Mouse (Mus musculus): ENCODE data around the gene Rint1. TPM values are rescaled to one million over a fixed set of nuclear protein-coding genes. Genes with fewer than 3 reads are reported as not detected.
A peak's percentile ranks its signal among the peaks of the same experiment; 100 is the strongest.
"Not testable (repeated sequence)": the region's sequence is repeated elsewhere in the genome, so short reads cannot be mapped to it uniquely, and the experiment has no call there.

Rint1 gene
- total RNA-seq, 4 experiments from 2014 or later, result 17.4 to 24.2 (median 21.8) TPM

DNA sequence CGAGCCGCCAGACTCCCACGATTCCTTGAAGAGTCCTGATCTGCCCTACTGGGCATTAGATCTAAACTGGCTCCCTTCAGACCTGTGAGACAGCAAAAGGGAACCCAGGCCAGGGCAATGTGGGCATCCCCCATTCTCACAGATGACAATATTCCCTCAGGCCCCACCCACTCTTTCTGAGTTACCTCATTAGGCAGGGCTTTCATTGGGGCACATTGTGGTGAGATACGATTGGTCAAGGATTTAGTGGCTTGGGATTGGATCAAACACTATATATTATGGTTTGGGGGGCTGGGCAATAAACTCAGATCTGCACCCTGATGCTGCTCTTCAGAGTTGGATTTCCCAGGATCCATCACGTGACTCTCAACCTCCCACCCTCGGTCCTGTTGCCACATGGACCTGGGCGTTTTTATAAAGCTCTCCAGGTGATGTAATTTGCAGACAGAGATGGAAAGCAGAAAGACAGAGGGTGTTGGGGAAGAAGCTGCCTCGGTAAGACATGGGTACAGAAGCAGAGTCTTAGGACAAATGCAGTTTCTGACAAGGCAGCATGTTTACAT lies 36.7 kb downstream of the Rint1 start:
- DNase-seq (ENCODE audit: low spot score in 2 of 2), result no peak

- DNase-seq (ENCODE audit: low spot score in 2 of 2), result no peak
Observed at GRCm38 (mm10) chr5:23826321-23827004, 39.0 kb downstream of the Rint1 start.

DNA sequence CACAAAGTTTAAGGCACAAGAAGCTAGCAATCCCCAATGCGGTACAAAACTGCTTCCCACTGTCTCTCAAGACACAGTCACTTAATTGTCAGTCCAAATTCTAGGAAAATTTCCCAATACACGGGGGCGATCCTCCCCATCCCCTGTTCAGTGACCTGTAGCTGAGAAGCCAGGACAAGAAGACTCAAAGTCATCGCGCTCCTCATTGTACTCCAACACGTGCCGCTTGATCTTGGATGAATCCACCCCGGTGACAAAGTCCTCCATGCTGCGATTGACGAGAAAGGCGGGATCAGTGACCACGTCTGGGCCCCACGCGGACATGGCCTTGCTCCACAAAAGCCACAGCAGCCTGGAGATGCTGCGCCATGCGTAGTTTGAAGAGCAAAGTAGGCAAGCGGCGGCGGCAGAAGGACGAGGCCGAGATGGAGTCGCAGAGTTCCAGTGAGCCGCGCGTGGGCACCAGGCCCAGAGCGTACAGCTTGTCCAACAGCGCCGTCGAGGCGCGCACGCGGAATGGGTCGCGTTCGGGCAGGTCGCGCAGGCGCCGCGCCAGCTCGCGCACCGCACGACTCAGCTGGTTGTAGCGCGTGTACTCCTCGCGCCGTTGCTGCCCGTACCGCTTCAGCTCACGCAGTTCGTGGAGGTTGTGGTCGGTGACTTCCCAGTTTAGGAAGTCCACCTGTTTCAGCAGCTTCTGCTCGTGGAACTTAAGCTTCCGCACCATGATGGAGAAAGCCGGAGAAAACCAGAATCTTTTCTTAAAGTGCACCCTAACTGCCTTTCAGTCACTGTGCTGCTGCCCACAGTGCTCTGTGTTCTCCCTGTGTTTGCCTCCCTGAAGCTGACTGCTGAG lies 43.6 kb downstream of the Rint1 start:
- peak in 1 of 2 experiments; percentile 16 for DNase-seq (ENCODE audit: low spot score in 2 of 2)

GRCm38 (mm10) chr5:23835691-23836090 lies 48.2 kb downstream of the Rint1 start:
- DNase-seq (ENCODE audit: low spot score in 2 of 2), result not testable (repeated sequence)

- DNase-seq (ENCODE audit: low spot score in 2 of 2), result no peak
Observed at GRCm38 (mm10) chr5:23838158-23838557, 50.6 kb downstream of the Rint1 start.

DNA sequence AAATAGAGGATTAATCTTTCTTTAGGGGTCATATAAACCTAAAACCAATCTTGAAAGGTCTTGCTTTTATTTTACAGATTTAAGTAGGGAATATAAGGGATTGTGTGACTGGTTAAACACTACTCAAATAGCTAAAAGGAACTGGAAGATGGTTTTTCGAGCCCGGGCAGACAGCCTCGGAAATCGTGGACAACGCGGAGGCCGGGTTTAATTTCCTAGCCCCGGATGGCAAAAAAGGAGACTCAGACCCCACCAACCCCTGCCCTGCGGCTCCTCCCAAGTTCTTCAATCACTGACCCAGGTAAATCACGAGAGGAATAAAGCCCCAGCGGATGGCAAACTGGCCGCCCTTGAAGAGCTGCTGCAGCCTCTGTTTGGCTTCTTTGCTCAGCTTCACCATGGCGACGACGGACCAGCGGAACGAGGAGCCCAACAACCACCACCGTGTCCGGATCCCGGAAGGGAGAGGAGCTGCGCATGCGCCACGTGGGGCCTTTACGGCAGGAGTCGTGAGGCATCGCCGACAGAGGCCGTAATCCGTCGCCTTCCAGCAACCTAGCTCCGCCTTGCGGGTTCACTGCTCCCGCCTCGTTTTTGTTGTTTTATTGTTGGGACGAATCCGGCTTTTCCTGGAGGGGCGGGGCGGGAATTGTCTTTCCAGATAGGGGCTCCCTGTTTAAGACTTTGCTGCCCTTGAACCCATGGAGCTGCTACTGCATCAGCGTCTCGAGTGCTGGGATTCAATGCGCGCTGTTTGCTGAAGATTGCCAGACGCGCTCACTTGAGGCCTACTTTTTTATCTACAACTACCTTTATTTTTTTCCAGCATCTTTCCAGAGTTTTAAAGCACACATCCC lies 56.4 kb downstream of the Rint1 start, which contains the start of gene Tomm7:
Gene Tomm7 (minus strand): TSS at position 488 of the 857 bp plus-strand sequence.
- peak; percentile 95 to 96 for DNase-seq (ENCODE audit: low spot score in 2 of 2)

DNA sequence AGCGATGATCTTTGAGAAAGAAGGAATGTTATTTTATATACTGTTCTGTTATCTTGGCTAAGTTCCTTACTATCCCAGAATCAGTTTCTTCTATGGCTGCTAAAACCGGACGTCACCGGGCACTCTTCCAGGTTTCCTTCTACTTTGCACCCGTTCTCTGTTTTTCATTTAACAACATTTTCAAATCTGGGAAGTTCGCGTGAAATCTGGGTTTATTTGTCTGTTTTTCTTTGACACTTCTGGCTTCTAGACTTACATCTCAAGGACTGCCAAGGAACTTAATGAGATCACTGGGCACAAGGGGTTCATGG lies 57.0 kb downstream of the Rint1 start:
- no peak for DNase-seq (ENCODE audit: low spot score in 2 of 2)

DNA sequence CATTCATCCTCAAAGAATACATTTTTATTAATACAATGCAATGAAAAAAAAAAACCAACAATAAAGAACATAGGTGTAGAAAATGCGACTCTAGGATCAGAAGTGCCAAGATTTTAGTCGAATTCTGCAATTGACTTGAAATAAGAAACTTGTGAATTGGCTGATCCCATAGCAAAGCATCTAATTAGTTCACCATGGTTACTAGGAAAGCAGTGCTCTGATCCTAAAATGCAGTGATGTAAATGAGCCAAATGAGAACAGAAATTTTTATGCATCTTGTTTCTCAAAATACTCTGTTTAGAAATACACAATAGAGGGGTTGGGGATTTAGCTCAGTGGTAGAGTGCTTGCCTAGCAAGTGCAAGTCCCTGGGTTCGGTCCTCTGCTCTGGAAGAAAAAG lies 57.6 kb downstream of the Rint1 start:
- DNase-seq (ENCODE audit: low spot score in 2 of 2), result no peak

DNA sequence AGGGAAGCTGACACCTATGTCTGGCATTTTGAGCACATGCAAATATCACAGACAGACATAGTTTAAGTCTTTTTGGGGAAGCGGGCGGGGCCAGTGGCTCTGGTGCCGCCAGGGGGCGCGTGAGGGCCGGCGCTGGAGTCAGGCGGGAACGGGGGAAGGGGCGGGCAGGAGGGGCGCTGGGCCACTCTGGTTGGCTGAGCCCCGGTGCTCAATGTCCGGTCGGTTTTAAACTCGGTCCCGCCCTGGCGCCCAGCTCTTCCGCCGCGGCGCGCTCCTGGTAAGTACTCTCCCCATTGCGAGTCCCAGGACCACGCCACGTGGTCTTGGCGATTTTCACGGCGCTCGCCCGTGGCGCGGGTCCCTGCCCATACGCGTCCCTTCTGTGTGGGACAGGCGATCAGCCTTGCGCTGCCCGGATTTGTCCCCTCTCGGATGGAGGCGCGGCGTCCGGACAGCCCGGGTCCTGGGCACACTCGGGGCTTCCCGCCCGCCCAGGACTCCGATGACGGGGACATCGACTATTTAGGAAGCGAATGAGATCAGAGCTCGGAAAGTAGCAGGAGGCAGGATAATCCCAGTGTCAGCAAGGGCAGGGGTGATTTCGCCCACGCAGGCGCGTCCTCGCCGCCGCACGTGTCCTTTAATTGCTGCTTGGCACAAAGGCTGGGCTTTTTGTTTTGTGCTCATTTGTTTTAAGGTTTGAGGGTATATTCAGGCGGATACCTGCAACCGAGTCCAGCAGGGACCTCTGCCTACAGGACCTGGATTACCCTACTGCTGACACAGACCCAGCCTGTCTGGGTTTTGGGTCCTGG lies 63.0 kb downstream of the Rint1 start:
- peak; percentile 74 to 88 for DNase-seq (ENCODE audit: low spot score in 2 of 2)

DNA sequence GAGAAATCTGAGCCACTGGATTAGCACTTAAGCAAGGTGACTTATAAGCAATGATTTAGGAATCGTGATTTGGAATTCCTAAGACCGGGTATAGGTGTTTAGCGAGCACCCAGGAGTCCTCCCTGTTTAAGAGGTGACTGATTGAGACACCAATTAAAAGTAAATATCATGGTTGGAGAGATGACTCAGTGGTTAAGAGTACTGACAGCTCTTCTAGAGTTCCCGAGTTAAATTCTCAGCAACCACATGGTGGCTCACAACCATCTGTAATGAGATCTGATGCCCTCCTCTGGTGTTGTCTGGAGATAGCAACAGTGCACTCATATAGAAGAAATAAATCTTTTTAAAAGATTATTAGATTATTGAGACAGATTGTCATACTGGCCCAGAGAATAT lies 63.6 kb downstream of the Rint1 start:
- not testable (repeated sequence) for DNase-seq (ENCODE audit: low spot score in 2 of 2)

- not testable (repeated sequence) for DNase-seq (ENCODE audit: low spot score in 2 of 2)
Observed at GRCm38 (mm10) chr5:23852916-23853315, 65.4 kb downstream of the Rint1 start.

DNA sequence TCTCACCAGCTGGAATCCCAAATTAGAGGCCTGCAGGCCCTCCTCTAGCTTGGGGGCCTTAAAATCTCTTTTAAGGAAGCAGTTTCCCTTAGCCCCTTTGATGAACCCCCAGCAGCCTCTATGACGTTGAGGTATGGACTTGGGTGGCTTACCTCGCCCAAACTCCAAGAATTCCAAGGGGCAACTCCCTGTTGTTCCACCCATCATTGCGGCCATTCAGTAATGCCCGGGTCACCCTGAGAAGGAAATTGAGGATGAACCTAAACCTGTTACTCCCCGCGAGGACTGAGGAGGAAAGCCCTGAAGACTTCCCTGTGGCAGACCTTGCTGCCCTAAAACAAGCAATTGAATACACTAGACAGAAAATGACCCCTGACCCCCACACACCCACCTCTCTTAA lies 68.0 kb downstream of the Rint1 start:
- DNase-seq (ENCODE audit: low spot score in 2 of 2), result no peak

GRCm38 (mm10) chr5:23856164-23856563 lies 68.7 kb downstream of the Rint1 start:
- no peak for DNase-seq (ENCODE audit: low spot score in 2 of 2)

GRCm38 (mm10) chr5:23857189-23857588 lies 69.7 kb downstream of the Rint1 start:
- no peak for DNase-seq (ENCODE audit: low spot score in 2 of 2)

DNA sequence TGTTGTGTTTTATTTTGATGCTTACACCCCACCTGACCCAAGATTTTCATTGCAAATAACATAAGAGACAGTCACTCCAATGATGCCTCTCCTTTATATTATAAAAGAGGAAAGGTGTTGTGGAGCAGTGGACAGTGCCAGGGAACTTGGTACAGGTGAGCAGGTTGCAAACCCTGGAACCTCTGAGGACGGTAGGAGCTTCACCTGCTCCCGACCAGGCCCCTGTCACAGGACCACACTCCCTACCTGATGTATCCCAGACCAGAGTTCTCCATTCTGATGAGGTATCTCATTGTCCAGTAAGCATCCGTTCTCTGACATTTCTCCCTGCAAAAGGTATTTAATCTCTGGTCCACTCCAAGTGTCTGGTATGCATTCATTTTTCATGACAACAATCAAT lies 70.5 kb downstream of the Rint1 start:
- no peak for DNase-seq (ENCODE audit: low spot score in 2 of 2)

DNA sequence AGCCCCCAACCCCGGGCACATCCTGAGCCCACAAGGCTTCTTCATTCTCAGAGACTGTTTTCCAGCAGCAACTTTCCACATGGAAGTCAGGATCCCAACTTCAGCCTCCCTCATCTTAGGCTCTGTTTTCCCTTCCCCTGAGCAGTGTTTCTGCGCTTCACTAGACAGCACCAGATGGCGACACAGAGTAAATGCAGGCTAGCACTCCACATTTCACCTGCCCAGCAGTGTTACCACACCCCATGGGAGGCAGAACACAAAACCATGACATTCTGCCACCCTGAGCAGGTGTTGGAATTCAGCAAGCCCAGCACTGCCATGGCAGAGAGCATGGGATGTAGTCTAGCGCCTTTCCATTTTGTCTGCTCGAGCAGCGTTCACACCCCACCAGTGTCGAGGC lies 71.1 kb downstream of the Rint1 start:
- DNase-seq (ENCODE audit: low spot score in 2 of 2), result no peak

- no peak for DNase-seq (ENCODE audit: low spot score in 2 of 2)
Observed at GRCm38 (mm10) chr5:23859087-23859718, 71.7 kb downstream of the Rint1 start.

DNA sequence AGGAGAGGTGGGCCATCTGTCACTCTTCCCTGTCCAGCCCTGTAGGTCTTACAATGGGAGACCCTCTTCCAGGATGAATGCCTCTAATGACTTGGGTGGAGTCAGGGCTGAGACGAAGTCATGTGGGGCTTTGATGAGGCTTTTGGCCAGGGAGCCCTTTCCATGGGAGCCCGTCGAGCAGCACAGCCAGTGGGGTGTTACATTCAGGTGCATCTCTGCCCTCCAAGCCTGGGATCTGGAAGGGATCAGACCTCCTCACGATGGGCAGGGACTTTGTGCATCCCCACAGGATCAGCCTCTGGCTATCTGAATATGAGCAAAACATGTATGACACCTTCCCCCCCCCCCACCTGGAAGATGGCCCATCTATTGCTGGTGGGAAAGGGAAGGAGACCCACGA lies 72.4 kb downstream of the Rint1 start:
- no peak for DNase-seq (ENCODE audit: low spot score in 2 of 2)

DNA sequence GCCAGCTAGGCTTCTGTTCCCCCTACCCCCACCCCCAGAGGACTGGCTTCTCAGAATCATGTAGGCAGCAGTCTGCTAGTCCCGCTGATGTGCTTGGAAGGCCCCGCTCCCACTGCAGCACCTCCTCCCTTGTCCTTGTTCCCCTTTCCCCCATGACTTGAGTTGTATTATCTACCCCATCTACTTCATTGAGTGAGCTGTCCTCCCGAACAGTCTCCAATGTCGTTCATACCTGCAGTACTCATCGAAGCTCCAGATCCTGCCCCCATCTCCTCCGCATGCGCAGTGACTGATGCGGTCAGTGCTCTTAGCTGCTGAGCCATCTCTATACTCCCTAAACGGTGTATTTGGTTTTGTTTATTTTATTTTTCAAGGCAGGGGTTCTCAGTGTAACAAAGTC lies 74.2 kb downstream of the Rint1 start:
- no peak for DNase-seq (ENCODE audit: low spot score in 2 of 2)

DNA sequence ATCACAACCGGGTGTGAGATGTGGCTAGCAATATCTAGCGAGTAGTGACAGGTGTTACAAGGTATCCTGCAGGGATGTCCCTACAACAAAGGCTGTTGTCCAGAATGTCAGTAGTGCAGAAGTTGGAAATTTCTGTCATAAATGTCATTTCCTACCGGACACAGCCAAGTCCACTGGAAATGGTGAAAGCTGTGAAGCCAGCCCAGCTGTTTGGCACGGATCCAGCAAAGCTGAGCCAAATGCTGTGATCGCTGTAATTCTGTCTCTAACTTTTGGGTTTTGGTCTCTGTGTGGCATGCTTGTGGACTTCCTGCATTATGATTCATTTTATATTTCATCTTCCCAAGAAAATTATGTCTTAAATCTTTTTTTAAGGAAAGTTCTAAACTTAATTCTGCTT lies 74.8 kb downstream of the Rint1 start:
- no peak for DNase-seq (ENCODE audit: low spot score in 2 of 2)

Data from layer of hippocampus, adult 8-10 months (tissue).